Mouse (Mus musculus): Measurements from ENCODE around the gene Fam114a2. TPM values are rescaled to one million over a fixed set of nuclear protein-coding genes. Genes with fewer than 3 reads are reported as not detected.

Fam114a2 gene
- polyA plus RNA-seq, 1 experiment from 2014 or later: 62.4 TPM

GRCm38 (mm10) chr11:57506899-57507298, 11.5 kb downstream of the Fam114a2 start:
- peak overlapping the region; percentile 55 for H3K27ac ChIP-seq (replicated peaks; ENCODE audit: low read depth, low read length)
- peaks cover 80% of the 10 kb centered on the region for H3K36me3 ChIP-seq (ENCODE audit: control insufficient read depth, insufficient read depth, low read length)
- H3K27me3 ChIP-seq (ENCODE audit: control insufficient read depth, insufficient read depth, low read length): no peaks in the 10 kb centered on the region
- H3K4me3 ChIP-seq (replicated peaks; ENCODE audit: low read depth, low read length): no peak overlapping the region
- H3K4me2 ChIP-seq (ENCODE audit: low read length): no peak overlapping the region
- H3K9ac ChIP-seq (replicated peaks; ENCODE audit: low read length): no peak overlapping the region; the same call in 1 of the 2 replicates
- no peaks in the 10 kb centered on the region for H3K9me3 ChIP-seq (ENCODE audit: control insufficient read depth, low read length)
- DNase-seq (no peak), ATAC-seq (ENCODE audit: low FRiP score, low TSS enrichment) (no peak)
- H3K4me1 ChIP-seq (ENCODE audit: control insufficient read depth, insufficient read depth, low read length): 0 out of 2 replicates have a peak, but pooled peaks cover 2% of the 10 kb centered on the region
- 25% methylated on average over 6 of the region's 6 CpGs for WGBS

- 79% methylated on average over 5 of the region's 5 CpGs for WGBS
- ATAC-seq (ENCODE audit: low FRiP score, low TSS enrichment) (no peak), DNase-seq (peak; percentile 19)
- H3K27me3 ChIP-seq (ENCODE audit: control insufficient read depth, insufficient read depth, low read length): no peaks in the 10 kb centered on the region
- 0 out of 2 replicates have a peak overlapping the region, but pooled peaks have one; percentile 46 for H3K27ac ChIP-seq (replicated peaks; ENCODE audit: low read depth, low read length)
- H3K4me3 ChIP-seq (replicated peaks; ENCODE audit: low read depth, low read length): no peak overlapping the region
- no peak overlapping the region for H3K9ac ChIP-seq (replicated peaks; ENCODE audit: low read length)
- H3K36me3 ChIP-seq (ENCODE audit: control insufficient read depth, insufficient read depth, low read length): peaks cover 70% of the 10 kb centered on the region
- H3K4me2 ChIP-seq (ENCODE audit: low read length): no peak overlapping the region
- no peaks in the 10 kb centered on the region for H3K9me3 ChIP-seq (ENCODE audit: control insufficient read depth, low read length)
- H3K4me1 ChIP-seq (ENCODE audit: control insufficient read depth, insufficient read depth, low read length): 0 out of 2 replicates have a peak, but pooled peaks cover 2% of the 10 kb centered on the region
Measured at GRCm38 (mm10) chr11:57503155-57503554, 15.3 kb downstream of the Fam114a2 start.

- ATAC-seq (ENCODE audit: low FRiP score, low TSS enrichment): no peak
- no peak overlapping the region for H3K27ac ChIP-seq (replicated peaks; ENCODE audit: low read depth, low read length)
- DNase-seq: no peak
- no peaks in the 10 kb centered on the region for H3K4me1 ChIP-seq (ENCODE audit: control insufficient read depth, insufficient read depth, low read length)
- no peaks in the 10 kb centered on the region for H3K9me3 ChIP-seq (ENCODE audit: control insufficient read depth, low read length)
- WGBS: 95% methylated on average over 5 of the region's 5 CpGs
- no peak overlapping the region for H3K4me3 ChIP-seq (replicated peaks; ENCODE audit: low read depth, low read length)
- no peak overlapping the region for H3K9ac ChIP-seq (replicated peaks; ENCODE audit: low read length)
- no peaks in the 10 kb centered on the region for H3K27me3 ChIP-seq (ENCODE audit: control insufficient read depth, insufficient read depth, low read length)
- H3K36me3 ChIP-seq (ENCODE audit: control insufficient read depth, insufficient read depth, low read length): peaks cover 64% of the 10 kb centered on the region
- no peak overlapping the region for H3K4me2 ChIP-seq (ENCODE audit: low read length)
Measured at GRCm38 (mm10) chr11:57498215-57498614, 20.2 kb downstream of the Fam114a2 start.

- Histone ChIP-seq H3K27me3 (ENCODE audit: control insufficient read depth, insufficient read depth, low read length) (no peaks in the 10 kb centered on the region), H3K4me3 (replicated peaks; ENCODE audit: low read depth, low read length) (no peak overlapping the region), H3K9ac (replicated peaks; ENCODE audit: low read length) (no peak overlapping the region), H3K36me3 (ENCODE audit: control insufficient read depth, insufficient read depth, low read length) (peaks cover 67% of the 10 kb centered on the region), H3K4me2 (ENCODE audit: low read length) (no peak overlapping the region), H3K4me1 (ENCODE audit: control insufficient read depth, insufficient read depth, low read length) (no peaks in the 10 kb centered on the region), H3K9me3 (ENCODE audit: control insufficient read depth, low read length) (no peaks in the 10 kb centered on the region), H3K27ac (replicated peaks; ENCODE audit: low read depth, low read length) (no peak overlapping the region)
- WGBS: 53% methylated on average over 3 of the region's 3 CpGs
- ATAC-seq (ENCODE audit: low FRiP score, low TSS enrichment) (no peak), DNase-seq (no peak)
Measured at GRCm38 (mm10) chr11:57497701-57498100, 20.7 kb downstream of the Fam114a2 start.

GRCm38 (mm10) chr11:57496462-57497039, 21.9 kb downstream of the Fam114a2 start:
- 0 out of 2 replicates have a peak overlapping the region, but pooled peaks have one; percentile 32 for H3K27ac ChIP-seq (replicated peaks; ENCODE audit: low read depth, low read length)
- no peak overlapping the region for H3K4me3 ChIP-seq (replicated peaks; ENCODE audit: low read depth, low read length)
- H3K27me3 ChIP-seq (ENCODE audit: control insufficient read depth, insufficient read depth, low read length): no peaks in the 10 kb centered on the region
- H3K36me3 ChIP-seq (ENCODE audit: control insufficient read depth, insufficient read depth, low read length): peaks cover 74% of the 10 kb centered on the region
- no peaks in the 10 kb centered on the region for H3K9me3 ChIP-seq (ENCODE audit: control insufficient read depth, low read length)
- no peak overlapping the region for H3K9ac ChIP-seq (replicated peaks; ENCODE audit: low read length)
- H3K4me1 ChIP-seq (ENCODE audit: control insufficient read depth, insufficient read depth, low read length): no peaks in the 10 kb centered on the region
- DNase-seq (peak; percentile 58), ATAC-seq (ENCODE audit: low FRiP score, low TSS enrichment) (no peak)
- WGBS: 33% methylated on average over 3 of the region's 3 CpGs
- no peak overlapping the region for H3K4me2 ChIP-seq (ENCODE audit: low read length)

- H3K36me3 ChIP-seq (ENCODE audit: control insufficient read depth, insufficient read depth, low read length): peaks cover 81% of the 10 kb centered on the region
- H3K27me3 ChIP-seq (ENCODE audit: control insufficient read depth, insufficient read depth, low read length): no peaks in the 10 kb centered on the region
- no peak overlapping the region for H3K9ac ChIP-seq (replicated peaks; ENCODE audit: low read length)
- H3K4me1 ChIP-seq (ENCODE audit: control insufficient read depth, insufficient read depth, low read length): no peaks in the 10 kb centered on the region
- no peak overlapping the region for H3K4me3 ChIP-seq (replicated peaks; ENCODE audit: low read depth, low read length)
- WGBS: 71% methylated on average over 5 of the region's 5 CpGs
- no peak overlapping the region for H3K27ac ChIP-seq (replicated peaks; ENCODE audit: low read depth, low read length)
- no peak overlapping the region for H3K4me2 ChIP-seq (ENCODE audit: low read length)
- ATAC-seq (ENCODE audit: low FRiP score, low TSS enrichment): no peak
- no peak for DNase-seq
- H3K9me3 ChIP-seq (ENCODE audit: control insufficient read depth, low read length): no peaks in the 10 kb centered on the region
Measured at GRCm38 (mm10) chr11:57488436-57488835, 30.0 kb downstream of the Fam114a2 start.

GRCm38 (mm10) chr11:57478077-57478476, 40.3 kb downstream of the Fam114a2 start:
- Histone ChIP-seq H3K27ac (replicated peaks; ENCODE audit: low read depth, low read length) (no peak overlapping the region), H3K4me3 (replicated peaks; ENCODE audit: low read depth, low read length) (no peak overlapping the region), H3K9ac (replicated peaks; ENCODE audit: low read length) (no peak overlapping the region), H3K36me3 (ENCODE audit: control insufficient read depth, insufficient read depth, low read length) (peaks cover 21% of the 10 kb centered on the region), H3K9me3 (ENCODE audit: control insufficient read depth, low read length) (no peaks in the 10 kb centered on the region), H3K4me1 (ENCODE audit: control insufficient read depth, insufficient read depth, low read length) (peaks cover 6% of the 10 kb centered on the region; the same call in 1 of the 2 replicates), H3K27me3 (ENCODE audit: control insufficient read depth, insufficient read depth, low read length) (no peaks in the 10 kb centered on the region), H3K4me2 (ENCODE audit: low read length) (no peak overlapping the region)
- 46% methylated on average over 5 of the region's 5 CpGs for WGBS
- peak; percentile 75; the same call in 1 of the 2 replicates for ATAC-seq (ENCODE audit: low FRiP score, low TSS enrichment)
- peak; percentile 70 for DNase-seq

- Histone ChIP-seq H3K27ac (replicated peaks; ENCODE audit: low read depth, low read length) (no peak overlapping the region), H3K4me1 (ENCODE audit: control insufficient read depth, insufficient read depth, low read length) (peaks cover 6% of the 10 kb centered on the region; the same call in 1 of the 2 replicates), H3K27me3 (ENCODE audit: control insufficient read depth, insufficient read depth, low read length) (no peaks in the 10 kb centered on the region), H3K4me2 (ENCODE audit: low read length) (no peak overlapping the region), H3K9ac (replicated peaks; ENCODE audit: low read length) (no peak overlapping the region), H3K9me3 (ENCODE audit: control insufficient read depth, low read length) (no peaks in the 10 kb centered on the region), H3K4me3 (replicated peaks; ENCODE audit: low read depth, low read length) (no peak overlapping the region), H3K36me3 (ENCODE audit: control insufficient read depth, insufficient read depth, low read length) (no peaks in the 10 kb centered on the region)
- 50% methylated on average over 6 of the region's 6 CpGs for whole genome bisulfite sequencing
- peak; percentile 87 for DNase-seq
- ATAC-seq (ENCODE audit: low FRiP score, low TSS enrichment): no peak
Measured at GRCm38 (mm10) chr11:57475119-57475518, 43.3 kb downstream of the Fam114a2 start.

- Histone ChIP-seq H3K9me3 (ENCODE audit: control insufficient read depth, low read length) (no peaks in the 10 kb centered on the region), H3K27ac (replicated peaks; ENCODE audit: low read depth, low read length) (no peak overlapping the region), H3K4me1 (ENCODE audit: control insufficient read depth, insufficient read depth, low read length) (peaks cover 6% of the 10 kb centered on the region; the same call in 1 of the 2 replicates), H3K4me3 (replicated peaks; ENCODE audit: low read depth, low read length) (no peak overlapping the region), H3K9ac (replicated peaks; ENCODE audit: low read length) (no peak overlapping the region), H3K4me2 (ENCODE audit: low read length) (no peak overlapping the region), H3K27me3 (ENCODE audit: control insufficient read depth, insufficient read depth, low read length) (no peaks in the 10 kb centered on the region), H3K36me3 (ENCODE audit: control insufficient read depth, insufficient read depth, low read length) (no peaks in the 10 kb centered on the region)
- DNase-seq (peak; percentile 82), ATAC-seq (ENCODE audit: low FRiP score, low TSS enrichment) (no peak)
- 50% methylated on average over 6 of the region's 6 CpGs for WGBS
Measured at GRCm38 (mm10) chr11:57474296-57474941, 44.0 kb downstream of the Fam114a2 start.
